Mouse (Mus musculus) hindbrain, embryonic 16.5 days (tissue): Measurements from ENCODE around the gene Iqce. TPM values are rescaled to one million over a fixed set of nuclear protein-coding genes. Genes with fewer than 3 reads are reported as not detected.

ENCODE experiments used
- ATAC-seq: fragments of 200-750 bp; cut with Nextera tagmentation; 2 replicates; pipeline ENCODE4 v1.8.0; 2017; ENCODE audit warnings: moderate TSS enrichment, moderate library complexity
- H3K27ac ChIP-seq: fragments of 300-500 bp; sonication (generic); 2 replicates; pipeline ENCODE4 v1.5.1; 2014; ENCODE audit warnings: low read depth, mild to moderate bottlenecking, control low read depth, low read length, moderate library complexity
- H3K27me3 ChIP-seq: fragments of 300-500 bp; sonication (generic); replicated peaks from 2 replicates; pipeline ENCODE4 v1.6.1; 2014; ENCODE audit warnings: low read length; ENCODE audit not compliant: control insufficient read depth, insufficient read depth
- H3K36me3 ChIP-seq: fragments of 300-500 bp; sonication (generic); 2 replicates; pipeline ENCODE4 v1.6.1; 2014; ENCODE audit warnings: mild to moderate bottlenecking, low read length, moderate library complexity, mixed read lengths; ENCODE audit not compliant: control insufficient read depth, insufficient read depth
- H3K4me1 ChIP-seq: fragments of 300-500 bp; sonication (generic); 2 replicates; pipeline ENCODE4 v1.6.1; 2014; ENCODE audit warnings: low read depth, low read length; ENCODE audit not compliant: control insufficient read depth, insufficient read depth
- H3K4me2 ChIP-seq: fragments of 300-500 bp; sonication (generic); 2 replicates; pipeline ENCODE4 v1.6.1; 2014; ENCODE audit warnings: mild to moderate bottlenecking, low read length, control low read depth, moderate library complexity
- H3K4me3 ChIP-seq: fragments of 300-500 bp; sonication (generic); 2 replicates; pipeline ENCODE4 v1.5.1; 2014; ENCODE audit warnings: mild to moderate bottlenecking, low read length, control low read depth, moderate library complexity
- H3K9ac ChIP-seq: fragments of 300-500 bp; sonication (generic); 2 replicates; pipeline ENCODE4 v1.6.1; 2014; ENCODE audit warnings: low read depth, mild to moderate bottlenecking, control low read depth, low read length, moderate library complexity
- H3K9me3 ChIP-seq: fragments of 300-500 bp; sonication (generic); 2 replicates; pipeline ENCODE4 v1.6.1; 2014; ENCODE audit warnings: mild to moderate bottlenecking, low read length, moderate library complexity; ENCODE audit not compliant: control insufficient read depth
- WGBS: fragments of 180-500 bp; shearing (Covaris S2); extraction: QIAGEN DNeasy Blood & Tissue Kit; methylation state at CpG from one replicate; pipeline ENCODE4 v1.1.7; 2014; 5-methylcytosine and 5-hydroxymethylcytosine counted together
- polyA plus RNA-seq: library from polyadenylated mRNA; unstranded; fragments of >200 nt; fragmentation: Nextera tagmentation; extraction: Ambion mirVana; gene quantifications from 2 replicates; pipeline ENCODE4 v1.2.1, GENCODE M21; 2015

The Iqce gene
- polyA plus RNA-seq, 1 experiment from 2014 or later = 27.9 TPM

DNA sequence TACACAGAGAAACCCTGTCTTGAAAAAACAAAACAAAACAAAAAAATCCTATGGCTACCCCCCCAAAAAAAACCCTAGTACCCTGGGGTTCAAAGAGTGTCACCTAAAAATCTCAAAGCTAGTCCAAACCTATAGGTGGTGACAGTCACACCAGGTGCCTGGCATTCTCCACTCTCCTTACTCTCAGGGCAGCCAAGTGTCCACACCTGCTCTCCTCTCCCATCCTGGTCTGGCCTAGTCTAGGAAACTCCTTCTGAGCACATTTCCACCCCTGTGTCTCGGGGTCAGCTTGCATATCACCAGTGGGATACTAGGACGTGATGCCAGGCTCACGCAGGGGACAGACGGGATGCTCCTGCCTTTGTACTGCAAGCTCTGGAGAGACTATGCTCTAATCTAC lies 62.9 kb downstream of the Iqce start:
- Histone ChIP-seq H3K9ac (no peak overlapping the region; the same call in 1 of the 2 replicates), H3K27ac (no peak overlapping the region), H3K27me3 (no peaks in the 10 kb centered on the region), H3K4me3 (no peak overlapping the region), H3K36me3 (peaks cover 15% of the 10 kb centered on the region), H3K9me3 (no peaks in the 10 kb centered on the region), H3K4me1 (peaks cover 46% of the 10 kb centered on the region), H3K4me2 (no peak overlapping the region)
- 86% methylated on average over 4 of the region's 4 CpGs for WGBS
- no peak for ATAC-seq

GRCm38 (mm10) chr5:140638484-140638883 lies 63.7 kb downstream of the Iqce start:
- H3K27me3 ChIP-seq = no peaks in the 10 kb centered on the region
- no peak overlapping the region for H3K4me3 ChIP-seq
- H3K9me3 ChIP-seq = no peaks in the 10 kb centered on the region
- no peak overlapping the region for H3K9ac ChIP-seq
- H3K4me2 ChIP-seq = no peak overlapping the region
- 95% methylated on average over 6 of the region's 6 CpGs for WGBS
- H3K4me1 ChIP-seq = peaks cover 43% of the 10 kb centered on the region
- ATAC-seq = no peak
- H3K36me3 ChIP-seq = peaks cover 20% of the 10 kb centered on the region
- no peak overlapping the region for H3K27ac ChIP-seq

GRCm38 (mm10) chr5:140637989-140638388 lies 64.2 kb downstream of the Iqce start:
- no peaks in the 10 kb centered on the region for H3K27me3 ChIP-seq
- 89% methylated on average over 3 of the region's 3 CpGs for WGBS
- H3K4me1 ChIP-seq = peaks cover 42% of the 10 kb centered on the region
- no peak for ATAC-seq
- no peak overlapping the region for H3K4me3 ChIP-seq
- H3K36me3 ChIP-seq = peaks cover 25% of the 10 kb centered on the region
- H3K9ac ChIP-seq = no peak overlapping the region
- H3K4me2 ChIP-seq = no peak overlapping the region
- no peaks in the 10 kb centered on the region for H3K9me3 ChIP-seq
- H3K27ac ChIP-seq = no peak overlapping the region; the same call in 1 of the 2 replicates

DNA sequence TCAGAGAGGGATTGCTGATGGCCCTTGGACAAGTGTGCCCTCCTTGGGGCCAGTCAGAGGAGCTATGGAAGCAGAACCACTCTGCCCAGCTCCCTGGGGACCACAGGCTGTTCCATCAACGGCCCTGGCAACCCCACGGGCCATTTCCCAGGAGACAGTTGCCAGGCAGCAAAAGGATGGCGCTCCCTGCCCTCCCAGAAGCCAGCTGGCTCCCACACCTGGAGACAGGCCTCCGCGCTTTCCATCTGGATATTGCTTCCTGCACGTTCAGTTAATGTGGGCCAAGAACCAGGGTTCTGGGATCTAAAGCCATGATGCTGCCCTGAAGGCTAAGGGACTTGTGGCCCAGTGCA lies 65.1 kb downstream of the Iqce start:
- peak overlapping the region; percentile 62 for H3K27ac ChIP-seq
- peak; percentile 12; the same call in 1 of the 2 replicates for ATAC-seq
- H3K9ac ChIP-seq = no peak overlapping the region
- no peak overlapping the region for H3K4me2 ChIP-seq
- peaks cover 33% of the 10 kb centered on the region for H3K36me3 ChIP-seq
- no peaks in the 10 kb centered on the region for H3K9me3 ChIP-seq
- H3K4me1 ChIP-seq = peaks cover 36% of the 10 kb centered on the region
- no peaks in the 10 kb centered on the region for H3K27me3 ChIP-seq
- 49% methylated on average over 6 of the region's 6 CpGs for WGBS
- H3K4me3 ChIP-seq = no peak overlapping the region

DNA sequence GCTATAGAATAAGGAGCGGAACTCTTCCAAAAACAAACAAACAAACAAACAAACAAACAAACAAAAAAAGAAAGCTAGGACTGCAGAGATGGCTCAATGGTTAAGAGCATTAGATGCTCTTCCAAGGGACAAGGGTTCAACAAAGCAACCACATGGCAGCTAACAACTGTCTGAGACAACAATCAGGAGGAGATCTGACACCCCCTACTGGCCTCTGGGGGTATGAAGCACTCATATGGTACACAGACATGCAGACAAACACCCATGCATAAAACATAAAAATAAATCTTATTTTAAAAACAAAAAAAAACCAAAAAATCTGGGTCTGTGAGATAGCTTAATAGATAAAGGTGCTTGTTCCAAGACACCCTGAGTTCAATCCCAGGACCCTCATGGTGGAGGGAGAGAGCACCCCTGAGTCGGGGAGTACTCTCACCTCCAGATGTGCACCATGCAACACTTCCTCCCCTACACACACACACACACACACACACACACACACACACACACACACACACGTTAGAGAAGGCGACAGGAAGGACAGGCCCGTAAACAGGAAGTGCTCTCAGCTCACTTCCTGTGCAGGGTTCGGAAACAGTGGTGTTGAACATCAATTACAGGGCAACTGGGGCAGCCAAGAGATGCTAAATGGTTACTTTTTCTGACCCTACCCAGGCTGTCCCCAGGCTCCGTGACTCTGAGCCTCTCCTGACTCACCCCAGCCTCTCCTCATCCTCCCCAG lies 65.7 kb downstream of the Iqce start:
- Histone ChIP-seq H3K4me2 (no peak overlapping the region), H3K27me3 (no peaks in the 10 kb centered on the region), H3K9me3 (no peaks in the 10 kb centered on the region), H3K36me3 (peaks cover 38% of the 10 kb centered on the region), H3K4me3 (no peak overlapping the region), H3K4me1 (peaks cover 31% of the 10 kb centered on the region), H3K9ac (no peak overlapping the region), H3K27ac (peak overlapping the region; percentile 62)
- no peak for ATAC-seq
- 77% methylated on average over 7 of the region's 7 CpGs for WGBS

DNA sequence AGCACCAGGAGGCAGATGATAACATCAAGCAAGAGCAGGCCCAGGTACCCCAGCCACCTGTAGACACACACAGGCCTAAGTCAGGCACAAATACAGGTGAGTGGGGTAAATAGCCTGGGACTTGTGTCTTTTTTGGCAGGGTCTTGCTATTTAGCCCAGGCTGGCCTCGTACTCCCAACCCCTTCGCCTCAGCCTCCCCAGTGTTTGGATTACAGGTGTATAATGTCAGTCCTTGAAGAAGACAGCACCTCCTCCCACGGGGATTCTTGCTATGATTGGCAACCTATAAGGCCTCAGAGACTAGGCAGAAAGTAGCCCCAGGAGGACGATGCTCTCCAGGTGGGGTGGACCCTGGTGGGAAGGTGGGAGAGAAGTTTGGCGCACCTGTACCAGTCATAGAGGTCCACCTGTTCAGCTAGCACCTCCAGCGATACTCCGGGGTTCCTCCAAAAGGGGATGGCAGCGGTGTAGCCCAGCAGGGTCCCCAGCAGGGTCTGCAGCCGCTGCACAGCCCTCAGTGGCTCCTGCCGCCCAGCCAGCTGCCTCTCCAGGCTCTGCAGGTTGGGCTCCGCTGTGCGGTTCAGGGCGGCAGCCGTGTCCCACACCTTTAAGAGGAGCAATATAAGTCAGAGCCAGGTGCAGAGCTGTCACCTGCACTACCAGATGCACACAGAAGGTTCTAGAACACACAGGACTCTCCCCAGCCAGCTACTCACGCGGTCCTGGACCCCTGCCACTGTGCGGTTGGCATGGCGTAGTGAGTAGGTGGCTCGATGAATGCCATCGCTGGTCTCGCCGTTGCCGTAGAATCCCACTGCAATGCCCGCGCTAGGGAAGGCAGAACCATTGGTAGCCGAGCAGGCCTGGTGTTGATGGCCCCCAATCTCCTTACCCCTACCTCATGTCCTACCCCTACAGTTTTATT lies 67.1 kb downstream of the Iqce start:
- peaks cover 49% of the 10 kb centered on the region for H3K36me3 ChIP-seq
- 89% methylated on average over 26 of the region's 26 CpGs for WGBS
- H3K9me3 ChIP-seq = no peaks in the 10 kb centered on the region
- H3K9ac ChIP-seq = no peak overlapping the region; the same call in 1 of the 2 replicates
- H3K27me3 ChIP-seq = no peaks in the 10 kb centered on the region
- H3K4me1 ChIP-seq = peaks cover 22% of the 10 kb centered on the region
- no peak for ATAC-seq
- no peak overlapping the region for H3K27ac ChIP-seq
- no peak overlapping the region for H3K4me2 ChIP-seq
- no peak overlapping the region for H3K4me3 ChIP-seq

- Histone ChIP-seq H3K4me1 (peaks cover 16% of the 10 kb centered on the region), H3K9me3 (no peaks in the 10 kb centered on the region), H3K27me3 (no peaks in the 10 kb centered on the region), H3K4me3 (no peak overlapping the region), H3K36me3 (peaks cover 65% of the 10 kb centered on the region), H3K27ac (no peak overlapping the region), H3K9ac (no peak overlapping the region), H3K4me2 (no peak overlapping the region)
- ATAC-seq = no peak
- WGBS = 85% methylated on average over 7 of the region's 7 CpGs
These were observed 68.7 kb downstream of the Iqce start for GRCm38 (mm10) chr5:140633432-140633831.

- Histone ChIP-seq H3K4me2 (no peak overlapping the region), H3K9ac (no peak overlapping the region), H3K27ac (no peak overlapping the region), H3K36me3 (peaks cover 84% of the 10 kb centered on the region), H3K27me3 (no peaks in the 10 kb centered on the region), H3K9me3 (no peaks in the 10 kb centered on the region; the same call in 1 of the 2 replicates), H3K4me1 (no peaks in the 10 kb centered on the region), H3K4me3 (no peak overlapping the region)
- 93% methylated on average over 9 of the region's 9 CpGs for WGBS
- no peak for ATAC-seq
These were observed 73.2 kb downstream of the Iqce start for GRCm38 (mm10) chr5:140628995-140629394.

DNA sequence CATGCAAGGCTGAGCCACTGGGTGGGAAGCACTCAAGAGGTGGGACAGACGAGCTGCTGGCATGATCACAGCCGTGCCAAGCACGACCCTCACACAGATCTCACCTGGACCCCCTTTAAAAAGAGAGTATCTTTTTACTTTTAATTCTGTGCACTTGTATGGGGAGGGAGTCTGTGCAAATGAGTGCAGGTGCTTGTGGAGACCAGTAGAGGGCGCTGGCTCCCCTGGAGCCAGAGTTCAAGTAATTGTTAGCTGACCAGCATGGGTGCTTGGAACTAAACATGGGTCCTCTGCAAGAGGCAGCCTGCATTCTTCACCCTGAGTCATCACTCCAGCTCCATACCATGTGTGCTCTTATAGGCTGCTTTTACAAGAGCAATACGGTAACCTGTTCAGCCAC lies 74.6 kb downstream of the Iqce start:
- Histone ChIP-seq H3K9ac (no peak overlapping the region), H3K27ac (no peak overlapping the region), H3K4me1 (no peaks in the 10 kb centered on the region), H3K4me2 (no peak overlapping the region), H3K27me3 (no peaks in the 10 kb centered on the region), H3K9me3 (no peaks in the 10 kb centered on the region; the same call in 1 of the 2 replicates), H3K4me3 (no peak overlapping the region), H3K36me3 (peaks cover 83% of the 10 kb centered on the region)
- ATAC-seq = no peak
- WGBS = 95% methylated on average over 5 of the region's 5 CpGs
